Mouse (Mus musculus) heart, postnatal 14 days (tissue): ENCODE results near the gene Fam213a. TPM values are rescaled to one million over a fixed set of nuclear protein-coding genes. Genes with fewer than 3 reads are reported as not detected.

Experiments
- DNase-seq, 2 experiments: peaks; one replicate each; pipeline ENCODE4 v3.0.0; 2021 to 2022
- intact Hi-C: fragments of 180-260 bp; cut with DNase I; formaldehyde crosslinking; loops from one replicate; pipeline ENCODE4 v1.15.1; 2025
- total RNA-seq, 2 experiments: library from RNA; stranded (reverse); gene quantifications; 2 replicates each; pipeline ENCODE4 v1.2.3; 2021

Gene Fam213a
- total RNA-seq, 2 experiments from 2014 or later: 17.1 to 22.2 TPM

DNA sequence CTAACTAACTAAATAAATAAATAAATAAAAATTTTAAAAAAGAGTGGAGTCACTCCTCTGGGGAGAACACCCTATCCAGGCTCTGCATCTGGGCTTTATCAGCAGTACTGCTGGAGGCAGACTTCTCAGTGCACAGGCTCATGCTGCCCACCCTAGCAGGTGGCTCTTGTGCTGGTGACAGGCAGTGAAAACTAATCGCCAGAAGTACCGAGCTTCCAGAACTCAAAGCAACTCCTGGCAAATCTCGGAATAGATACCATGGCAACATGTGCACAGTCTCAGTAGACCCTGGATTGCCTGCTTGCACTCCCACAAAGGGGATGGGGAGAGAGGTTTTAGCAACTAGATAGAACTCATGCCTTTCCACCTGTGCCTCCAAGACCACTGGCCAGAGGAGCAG is 6.7 kb downstream of the Fam213a start:
- no peak for DNase-seq
- intact Hi-C loops: no loop called here

DNA sequence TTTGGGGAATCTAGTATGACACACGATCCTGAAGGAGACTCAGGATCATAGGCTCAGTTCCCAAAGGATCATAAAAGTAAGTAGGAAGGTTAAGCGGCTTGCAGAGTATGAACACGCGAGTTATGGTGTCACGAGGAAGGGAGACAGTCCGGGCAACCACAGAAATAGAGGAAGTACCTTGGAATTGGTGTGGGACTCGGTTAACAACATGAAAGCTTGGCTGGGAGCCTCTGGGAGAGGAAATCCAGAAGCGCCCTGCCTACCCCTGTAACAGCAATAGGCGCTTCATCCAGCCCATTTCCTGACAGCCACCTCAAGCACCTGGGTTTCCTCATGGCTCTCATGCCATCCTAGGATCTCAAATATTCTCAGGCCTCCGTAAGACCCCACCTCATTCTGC is 7.3 kb downstream of the Fam213a start:
- DNase-seq: no peak
- intact Hi-C loops: no loop called here

- intact Hi-C loops: no loop called here
- no peak for DNase-seq
These were observed 7.9 kb downstream of the Fam213a start for GRCm38 (mm10) chr14:41005716-41006115.

DNA sequence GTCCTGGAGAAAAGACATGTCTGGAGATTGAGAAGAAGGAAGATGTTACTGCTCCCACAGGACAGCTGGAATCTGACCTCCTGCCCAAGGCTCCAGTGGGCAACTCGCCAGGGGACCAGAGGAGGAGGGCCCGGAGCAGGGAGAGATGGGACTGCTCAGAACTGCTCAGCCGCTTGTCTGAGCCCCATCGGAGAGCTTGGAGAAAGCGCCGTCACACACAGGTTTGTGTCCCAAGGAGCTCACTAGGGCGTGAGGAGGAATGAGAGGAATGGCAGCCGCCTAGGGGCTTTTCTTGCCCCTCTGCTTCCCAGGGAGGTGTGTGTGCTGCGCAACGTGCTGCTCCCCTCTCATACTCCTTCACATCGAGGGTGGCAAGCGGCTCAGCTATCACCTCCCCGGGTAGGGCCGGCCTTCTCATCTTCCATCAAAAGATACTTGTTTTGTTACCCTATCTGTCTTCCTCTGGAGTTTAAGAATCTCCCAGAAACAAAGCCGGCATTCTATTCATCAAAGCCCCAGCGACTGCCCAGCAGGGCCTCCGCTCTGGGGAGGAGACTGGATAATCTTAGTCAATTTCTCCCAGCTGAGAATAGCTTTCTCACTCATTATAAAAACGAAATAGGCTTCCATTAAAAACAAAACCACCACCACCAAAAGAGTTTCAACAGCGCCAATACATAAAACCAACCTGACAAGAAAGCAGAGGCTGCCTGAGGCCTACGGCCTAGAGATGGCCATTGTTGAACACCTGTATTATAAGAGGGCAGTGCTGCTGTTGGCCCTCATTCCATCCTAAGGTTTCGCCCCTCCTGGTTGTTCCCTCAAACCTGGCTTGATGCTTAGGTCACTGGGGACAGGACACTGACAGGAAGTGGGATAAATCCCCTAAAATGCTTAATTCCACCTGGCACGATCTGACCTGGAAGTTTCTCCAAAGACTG is 9.1 kb downstream of the Fam213a start:
- DNase-seq: peak; percentile 50 to 62
- intact Hi-C loops: no loop called here

DNA sequence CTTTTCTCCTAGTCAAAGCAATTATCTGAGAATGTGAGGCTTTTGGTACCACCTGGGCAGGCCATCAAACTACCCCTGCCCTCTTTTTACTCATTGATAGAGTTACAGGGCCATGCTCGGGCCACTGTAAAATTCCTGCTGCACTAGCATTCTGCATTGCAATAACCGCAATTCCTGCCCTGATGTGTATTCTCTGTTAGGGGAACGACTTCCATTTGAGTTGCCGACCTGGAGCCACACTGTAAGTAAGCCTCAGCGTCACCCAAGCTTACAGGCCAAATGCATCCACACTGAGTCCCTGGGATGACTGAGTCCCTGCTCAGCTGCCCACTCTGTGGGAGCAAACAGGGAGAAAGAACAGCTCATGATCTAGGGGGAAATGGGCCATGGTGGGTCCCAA is 12.0 kb downstream of the Fam213a start:
- no peak for DNase-seq
- intact Hi-C loops: no loop called here

- intact Hi-C loops: no loop called here
- no peak for DNase-seq
These were observed 12.8 kb downstream of the Fam213a start for GRCm38 (mm10) chr14:41000801-41001200.

DNA sequence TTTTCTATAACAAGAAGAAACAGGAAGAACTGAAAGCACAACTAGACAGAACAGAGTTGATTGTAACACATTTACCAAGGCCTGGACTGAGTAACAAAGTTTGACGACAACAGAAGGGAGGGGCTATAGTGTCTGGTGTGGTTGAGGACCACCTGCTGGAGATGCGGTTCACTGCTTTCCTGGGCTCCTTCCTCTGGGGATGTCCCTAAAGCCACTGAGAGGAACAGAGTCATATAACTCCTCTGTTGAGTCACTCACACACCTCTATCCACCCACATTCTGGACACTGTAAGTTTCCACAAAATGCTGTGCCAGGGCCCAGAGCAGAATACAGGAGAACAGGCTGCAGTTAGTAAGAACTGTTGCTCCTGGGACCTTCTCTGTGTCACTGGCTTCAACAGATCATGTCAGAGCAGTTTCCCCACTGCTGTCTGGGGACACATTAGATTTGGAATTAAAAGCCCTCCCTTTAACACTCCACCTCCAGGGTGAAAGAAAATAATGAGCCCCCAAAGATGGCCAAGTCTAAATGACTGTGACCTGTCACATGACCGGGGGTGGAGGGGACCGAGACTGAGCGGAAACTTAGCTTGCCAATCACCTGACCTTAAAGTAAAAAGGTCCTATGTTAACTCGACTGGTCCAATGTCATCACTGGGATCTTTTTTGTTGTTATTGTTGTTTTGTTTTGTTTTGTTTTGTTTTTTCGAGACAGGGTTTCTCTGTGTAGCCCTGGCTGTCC is 13.5 kb downstream of the Fam213a start:
- DNase-seq: no peak
- intact Hi-C loops: no loop called here

GRCm38 (mm10) chr14:40996171-40996570 is 17.4 kb downstream of the Fam213a start:
- intact Hi-C loops: no loop called here
- no peak for DNase-seq

- intact Hi-C loops: no loop called here
These were observed 21.1 kb downstream of the Fam213a start for GRCm38 (mm10) chr14:40992464-40992863.

GRCm38 (mm10) chr14:40988780-40989179 is 24.8 kb downstream of the Fam213a start:
- no peak for DNase-seq
- intact Hi-C loops: no loop called here

More at GRCm38 (mm10) chr14:40992464-40992863, 21.1 kb downstream of the Fam213a start:
- no peak for DNase-seq

- DNase-seq: no peak
- intact Hi-C loops: no loop called here
These were observed 26.4 kb downstream of the Fam213a start for GRCm38 (mm10) chr14:40987184-40987583.

- intact Hi-C loops: no loop called here
- no peak for DNase-seq
These were observed 28.0 kb downstream of the Fam213a start for GRCm38 (mm10) chr14:40985635-40986034.

DNA sequence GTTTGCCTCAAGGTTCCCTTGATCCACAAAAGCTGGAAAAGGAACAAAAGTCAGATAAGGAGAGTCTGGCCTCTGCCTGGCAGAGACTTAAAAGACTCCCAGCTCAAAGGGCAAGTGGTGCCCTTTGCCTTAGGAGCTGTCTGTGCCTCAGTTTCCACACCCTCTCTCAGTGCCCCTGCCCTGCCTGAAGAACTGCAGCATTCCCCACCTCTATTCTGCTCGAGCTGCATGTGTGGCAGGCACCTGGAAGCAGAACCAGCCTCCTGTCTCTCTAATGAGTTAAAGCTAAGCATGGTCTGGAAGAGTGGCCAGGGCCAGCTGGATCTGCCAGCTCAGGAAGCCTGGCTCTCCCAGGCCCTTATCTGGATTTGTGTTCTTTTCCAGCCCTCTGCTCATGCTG is 33.9 kb downstream of the Fam213a start:
- no peak for DNase-seq
- intact Hi-C loops: loop anchor here (1.0 to 10.0 kb wide), 3 partner anchors 54 to 185 kb away; no protein-coding TSS in a partner anchor

DNA sequence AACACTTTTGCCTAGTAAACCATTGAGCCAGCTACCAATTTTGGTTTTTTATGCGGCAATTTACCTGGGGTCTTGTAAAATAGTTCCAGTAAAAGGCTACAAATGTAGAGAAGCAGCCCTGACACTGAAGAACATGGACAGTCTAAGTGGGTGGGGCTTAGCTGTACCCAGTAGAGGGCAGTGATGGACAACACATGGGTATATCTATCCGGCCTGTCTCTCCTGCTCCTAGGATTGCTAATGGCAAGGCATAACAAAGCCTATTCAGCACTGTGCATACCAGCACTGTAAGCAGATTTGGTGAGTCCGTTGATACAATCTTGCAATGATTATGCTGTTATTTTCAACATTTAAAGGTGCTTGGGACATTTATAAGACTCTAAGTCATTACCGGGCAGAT is 34.6 kb downstream of the Fam213a start:
- intact Hi-C loops: loop anchor here (1.0 to 10.0 kb wide), 3 partner anchors 54 to 184 kb away; no protein-coding TSS in a partner anchor
- peak in 1 of 2 experiments; percentile 53 for DNase-seq

DNA sequence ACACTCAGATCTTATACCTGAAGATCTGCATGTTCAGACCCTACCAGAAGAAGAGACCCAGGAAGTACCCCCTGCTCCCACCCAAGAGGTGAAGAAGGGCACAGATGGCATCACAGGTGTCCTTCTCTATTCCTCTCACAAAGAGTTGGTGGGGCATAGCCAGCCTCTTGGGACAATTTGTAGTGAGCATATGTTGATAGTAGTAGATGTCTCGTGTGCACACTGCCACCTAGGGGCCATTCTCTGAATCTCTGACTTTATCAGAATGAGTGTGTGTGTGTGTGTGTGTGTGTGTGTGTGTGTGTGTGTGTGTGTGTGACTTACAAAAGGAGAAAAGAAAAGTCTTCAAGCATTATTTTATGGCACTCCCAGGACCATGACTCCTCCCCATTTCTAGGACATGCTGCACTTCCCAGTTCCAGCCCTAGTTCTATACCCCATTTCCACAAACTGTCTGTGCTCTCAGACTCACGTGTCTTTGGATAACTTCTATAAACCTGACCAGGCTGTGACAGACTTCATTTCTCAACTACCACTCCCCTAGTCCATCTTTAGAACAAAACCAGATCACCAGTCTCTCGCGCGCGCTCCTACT is 38.4 kb downstream of the Fam213a start:
- intact Hi-C loops: loop anchor here (1.0 to 10.0 kb wide), 3 partner anchors 58 to 180 kb away; no protein-coding TSS in a partner anchor
- DNase-seq: peak; percentile 61 to 72

DNA sequence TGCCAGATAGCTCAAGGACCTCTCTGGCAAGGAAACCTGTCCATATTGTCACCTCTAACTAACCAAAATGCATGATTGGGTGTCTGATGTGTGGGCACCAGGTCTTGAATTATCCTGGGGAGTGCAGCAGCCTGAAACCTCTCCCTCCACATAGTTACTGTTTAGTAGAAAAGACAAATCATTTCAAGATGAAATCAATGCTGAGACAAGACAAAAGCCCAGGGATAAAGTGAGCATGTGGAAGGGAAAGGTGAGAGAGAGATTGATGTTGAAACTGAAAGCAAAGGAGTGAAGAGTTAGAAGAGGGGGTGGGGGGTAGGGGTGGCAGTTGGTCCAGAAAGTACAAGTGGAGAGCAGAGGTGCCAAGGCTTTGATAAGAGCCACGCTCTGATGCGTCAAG is 45.5 kb downstream of the Fam213a start:
- intact Hi-C loops: no loop called here

DNA sequence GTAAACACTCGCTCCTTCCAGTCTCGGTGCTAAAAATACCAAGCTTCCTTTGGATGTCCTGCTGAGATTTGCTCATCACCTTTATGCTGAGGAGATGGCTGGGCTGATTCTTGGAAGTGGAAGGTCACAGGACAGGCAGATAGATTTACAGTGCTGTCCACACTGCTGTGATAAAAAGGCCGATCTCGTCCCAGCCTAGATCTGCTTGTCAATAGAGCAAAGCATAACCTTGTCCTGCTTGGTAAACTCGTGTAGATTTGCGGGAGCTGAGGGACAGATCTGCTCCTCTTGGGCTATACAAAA is 46.0 kb downstream of the Fam213a start:
- intact Hi-C loops: no loop called here

More for the DNA sequence above, 45.5 kb downstream of the Fam213a start:
- no peak for DNase-seq

DNA sequence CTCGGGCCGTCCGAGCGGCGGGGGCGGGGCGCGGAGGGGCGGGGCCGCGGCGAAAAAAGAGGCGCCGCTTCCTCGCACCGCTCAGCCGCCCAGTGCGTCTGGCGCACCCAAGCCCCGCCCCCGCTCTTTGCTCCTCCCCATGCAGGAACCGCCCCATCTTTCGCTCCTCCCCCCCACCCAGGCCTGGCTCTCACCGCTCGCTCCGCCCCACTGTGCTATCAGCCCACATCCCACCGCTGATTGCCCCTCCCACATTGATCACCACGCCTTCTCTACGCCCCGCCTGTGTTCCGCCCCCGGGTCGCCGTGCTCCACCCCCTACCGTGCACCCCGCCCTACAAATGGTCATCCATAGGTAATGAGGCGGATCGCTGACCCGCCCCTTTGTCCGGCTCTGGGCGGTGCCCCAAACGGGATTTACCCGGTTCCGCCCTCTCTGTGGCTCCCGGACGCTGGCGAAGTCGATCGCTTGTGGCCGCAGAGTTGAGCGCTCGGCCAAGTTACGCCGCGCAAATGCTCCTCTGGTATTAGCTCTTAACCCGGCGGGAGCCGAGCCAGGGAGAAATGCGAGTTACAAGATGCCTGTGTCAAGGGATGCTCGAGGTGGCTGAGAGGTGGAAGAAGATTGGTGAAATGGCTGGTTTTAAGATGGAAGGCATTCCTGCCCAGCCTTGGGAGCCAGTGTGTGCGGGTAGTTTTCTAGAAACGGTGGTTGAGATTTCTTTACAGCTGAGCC is 46.6 kb downstream of the Fam213a start:
- peak; percentile 96 to 97 for DNase-seq
- intact Hi-C loops: no loop called here

More for the DNA sequence above, 46.0 kb downstream of the Fam213a start:
- no peak for DNase-seq

DNA sequence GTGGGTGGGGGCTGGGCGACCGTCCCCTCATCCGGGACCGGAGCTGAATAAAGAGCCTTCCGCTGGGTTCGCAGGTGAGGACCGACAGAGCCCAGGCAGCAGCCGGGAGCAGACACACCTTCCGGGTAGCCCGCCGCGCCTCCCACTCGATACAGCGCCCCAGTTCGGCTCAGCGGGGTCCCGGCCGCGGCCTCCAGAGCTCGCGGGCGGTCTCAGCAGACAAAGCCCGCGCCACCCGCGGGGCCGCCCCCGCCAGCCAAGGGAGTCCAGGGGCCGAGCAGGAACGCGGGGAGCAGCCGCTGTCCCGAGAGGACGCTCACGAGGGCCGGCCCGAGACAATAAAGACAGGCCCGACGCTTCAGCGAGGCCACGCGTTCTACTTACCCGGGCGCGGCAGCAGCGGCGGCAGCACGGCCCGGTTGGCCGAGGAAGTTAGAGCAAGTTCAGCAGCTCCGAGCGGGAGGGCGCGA is 47.2 kb downstream of the Fam213a start, which contains the start of gene Tspan14:
Gene Tspan14 (minus strand): TSS at position 416 of the 470 bp plus-strand sequence.
- DNase-seq: no peak
- intact Hi-C loops: no loop called here
